Mouse (Mus musculus): ENCODE data around the gene Gm10406. TPM values are rescaled to one million over a fixed set of nuclear protein-coding genes. Genes with fewer than 3 reads are reported as not detected.
"Not testable (repeated sequence)": the region's sequence is repeated elsewhere in the genome, so short reads cannot be mapped to it uniquely, and the experiment has no call there.

Gm10406 gene
- total RNA-seq (2022), result under 1 TPM in 1 of 4 experiments, not detected in 3; 0.41 TPM

DNA sequence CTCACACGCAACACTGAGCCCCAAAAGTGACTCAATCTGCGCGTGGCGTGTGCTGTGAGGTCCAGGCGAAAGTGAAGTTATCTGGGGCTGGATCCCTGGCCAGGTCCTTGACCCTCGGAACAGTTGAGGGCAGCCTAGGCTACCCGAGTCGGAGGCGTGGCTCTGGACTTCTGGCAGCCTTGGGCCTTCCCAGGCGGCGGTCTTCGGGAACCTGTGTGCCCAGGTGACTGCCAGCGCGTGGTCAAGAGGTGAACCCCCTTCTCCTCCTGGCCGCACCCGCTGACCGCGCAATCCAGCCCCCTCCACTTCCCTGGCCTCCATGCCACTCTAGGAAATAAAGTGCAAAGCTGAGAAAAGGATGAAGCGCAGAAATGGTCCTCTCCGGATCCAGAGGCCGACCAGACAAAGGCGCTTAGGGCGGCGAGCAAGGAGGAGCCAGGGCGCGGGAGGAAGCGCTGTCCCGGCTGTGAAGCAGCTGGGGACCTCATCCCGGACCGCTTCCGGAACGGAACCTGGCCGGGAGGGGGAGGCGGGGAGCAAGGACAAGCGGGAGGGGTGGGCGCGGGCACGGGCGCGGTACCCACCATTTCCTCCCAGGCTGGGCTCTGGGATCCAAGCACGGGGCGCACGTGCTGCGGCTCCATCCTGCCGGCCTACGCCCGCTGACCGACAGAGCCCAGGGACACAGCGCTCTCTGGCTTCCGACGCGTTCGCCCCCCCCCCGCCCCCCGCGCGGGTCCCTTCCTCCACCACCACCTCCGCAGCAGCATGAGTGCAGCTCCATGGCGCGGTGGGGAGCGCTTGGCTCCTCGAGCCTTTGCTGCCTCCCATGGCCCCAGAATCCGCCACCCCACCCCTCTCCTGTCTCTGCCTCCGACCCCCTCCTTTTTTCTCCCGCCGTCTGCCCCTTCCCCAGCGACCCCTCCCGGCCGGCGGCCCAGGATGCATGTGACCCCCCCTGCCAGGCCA is at the start of gene Gm10406:
Gene Gm10406, minus strand, starts transcription at position 669 of the 969 bp plus-strand sequence.
- peak; percentile 62 for DNase-seq (ENCODE audit: low spot score)

DNA sequence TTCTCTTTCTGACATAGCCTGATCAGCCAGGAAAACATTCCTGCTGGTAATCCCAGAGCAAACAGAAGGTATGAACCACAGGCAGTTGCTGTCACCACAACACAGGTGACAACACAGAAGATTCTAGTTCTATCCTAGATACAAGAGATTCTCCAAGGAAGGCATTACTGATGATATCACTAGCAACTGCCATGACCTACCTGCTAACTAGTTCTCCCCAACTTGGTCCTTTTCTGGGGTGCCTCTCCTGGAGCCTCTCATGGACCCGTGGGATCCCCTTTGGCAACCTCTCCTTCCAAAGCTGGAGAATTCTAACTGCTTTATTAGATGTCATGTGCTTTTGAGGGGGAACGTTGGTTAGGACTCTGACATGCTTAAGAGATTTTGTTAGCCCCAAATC is 17.6 kb upstream of the Gm10406 start, which contains the start of gene Gm3685:
Gene Gm3685, minus strand, starts transcription at position 101 of the 400 bp plus-strand sequence.
- DNase-seq (ENCODE audit: low spot score), result not testable (repeated sequence)

DNA sequence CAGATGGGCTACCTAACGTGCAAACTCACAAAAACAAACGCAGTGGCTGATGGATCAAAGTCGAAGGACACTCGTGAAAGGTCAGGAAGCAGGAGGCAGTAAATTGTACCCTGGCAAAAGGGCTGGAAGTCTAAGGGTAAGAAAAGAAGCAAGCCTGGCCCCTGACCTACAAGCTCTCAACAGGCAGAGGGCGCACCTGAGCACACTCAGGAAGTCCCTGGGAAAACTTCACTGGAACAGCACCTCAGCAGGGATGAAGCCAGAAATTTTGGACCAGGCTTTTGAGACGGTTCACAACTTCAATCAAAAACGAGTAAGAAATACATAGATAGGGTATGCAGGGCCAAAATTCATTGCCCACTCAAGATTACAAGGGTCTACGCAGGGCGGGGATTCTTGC is 975 bp downstream of the Gm10406 start:
- peak; percentile 0 for DNase-seq (ENCODE audit: low spot score)

- DNase-seq (ENCODE audit: low spot score), result not testable (repeated sequence)
Measured at GRCm38 (mm10) chr14:6973718-6974117, 53.5 kb downstream of the Gm10406 start, which contains the start of gene Gm6356. Gm6356 (minus strand) TSS chr14:6973818.

Other genes with a start within 250 kb of the Gm10406 start
- gene Gm3642, start 187.1 kb downstream of the Gm10406 start, total RNA-seq (2022), result under 1 TPM in 1 of 4 experiments, not detected in 3; 0.19 TPM
- under 1 TPM in 1 of 4 experiments, not detected in 3; 0.47 TPM for gene Gm3667, start 137.5 kb downstream of the Gm10406 start, total RNA-seq (2022)
- gene Gm6356, start 53.6 kb downstream of the Gm10406 start, total RNA-seq (2022), result not detected
- gene Gm3685, start 17.5 kb upstream of the Gm10406 start, total RNA-seq (2022), result not detected
- gene Gm3696, start 73.2 kb upstream of the Gm10406 start, total RNA-seq (2022), result under 1 TPM in 1 of 4 experiments, not detected in 3; 0.47 TPM
- gene Gm6676, start 98.0 kb upstream of the Gm10406 start, total RNA-seq (2022), result not detected
- under 1 TPM in 2 of 4 experiments, not detected in 2; 0.24 to 0.28 TPM for gene Gm3512, start 147.1 kb upstream of the Gm10406 start, total RNA-seq (2022)
- not detected for gene Gm16434, start 167.1 kb upstream of the Gm10406 start, total RNA-seq (2022)
- not detected for gene Gm3727, start 237.3 kb upstream of the Gm10406 start, total RNA-seq (2022)